Mouse (Mus musculus) embryo, embryonic 11 days (tissue): ENCODE results near the gene Gfra1.

Experiments used
- DNase-seq: peaks from one replicate; pipeline ENCODE4 v3.0.0-alpha.2; 2015

Gene Gfra1

DNA sequence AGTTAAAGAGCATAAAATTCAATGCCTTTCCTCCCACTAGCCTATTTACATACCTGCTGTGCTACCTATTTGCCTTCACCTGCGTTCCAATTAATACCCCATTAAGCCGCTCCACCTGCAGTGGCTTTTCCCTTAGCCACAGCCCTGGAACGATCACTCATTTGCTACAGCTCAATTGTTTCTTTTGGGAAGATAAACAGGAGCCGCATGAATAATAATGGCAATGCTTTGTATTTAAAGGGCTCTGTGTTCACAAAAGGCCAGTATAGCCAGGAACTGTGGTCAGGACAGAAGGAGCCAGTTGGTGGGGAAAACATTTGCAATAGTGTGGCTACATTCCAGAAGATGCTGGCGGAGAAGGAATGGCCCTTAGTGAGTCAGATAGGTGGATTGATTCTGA, 141.1 kb downstream of the Gfra1 start:
- no peak for DNase-seq

DNA sequence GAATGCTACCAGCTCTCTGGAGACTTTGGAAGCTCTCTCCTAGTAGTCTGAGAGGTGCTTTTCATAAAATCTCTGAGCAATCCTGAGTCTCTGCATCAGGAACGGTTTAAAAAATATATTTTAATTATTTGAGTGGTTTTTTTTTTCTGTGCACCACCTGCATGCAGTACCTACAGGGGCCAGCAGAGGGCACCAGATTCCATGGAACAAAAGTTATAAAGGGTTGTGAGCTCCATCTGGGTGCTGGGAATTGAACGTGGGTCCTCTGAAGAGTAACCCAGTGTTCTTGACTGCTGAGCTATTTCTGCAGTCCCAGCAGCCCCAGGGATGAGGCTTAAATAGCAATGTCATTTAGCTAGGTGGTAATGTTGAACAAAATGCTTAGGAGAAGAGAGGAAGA, 141.9 kb downstream of the Gfra1 start:
- no peak for DNase-seq

DNA sequence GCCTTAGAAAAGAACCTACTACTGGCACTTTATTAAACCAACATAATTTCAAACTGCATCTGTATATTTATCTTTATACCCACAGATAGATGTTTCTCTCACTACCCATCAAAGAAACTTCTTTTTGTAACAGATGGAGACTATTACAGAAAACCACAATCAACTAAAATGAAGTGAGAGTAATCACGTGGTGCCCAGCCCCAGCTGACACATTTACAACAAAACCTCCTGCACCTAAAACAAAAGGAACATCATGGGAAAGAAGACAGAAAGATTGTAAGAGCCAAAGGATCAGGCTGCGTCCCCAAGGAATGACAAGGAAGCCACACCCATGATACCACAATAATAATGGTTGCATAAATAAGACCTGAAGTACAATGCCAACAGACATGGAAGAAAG, 143.2 kb downstream of the Gfra1 start:
- DNase-seq, result no peak

DNA sequence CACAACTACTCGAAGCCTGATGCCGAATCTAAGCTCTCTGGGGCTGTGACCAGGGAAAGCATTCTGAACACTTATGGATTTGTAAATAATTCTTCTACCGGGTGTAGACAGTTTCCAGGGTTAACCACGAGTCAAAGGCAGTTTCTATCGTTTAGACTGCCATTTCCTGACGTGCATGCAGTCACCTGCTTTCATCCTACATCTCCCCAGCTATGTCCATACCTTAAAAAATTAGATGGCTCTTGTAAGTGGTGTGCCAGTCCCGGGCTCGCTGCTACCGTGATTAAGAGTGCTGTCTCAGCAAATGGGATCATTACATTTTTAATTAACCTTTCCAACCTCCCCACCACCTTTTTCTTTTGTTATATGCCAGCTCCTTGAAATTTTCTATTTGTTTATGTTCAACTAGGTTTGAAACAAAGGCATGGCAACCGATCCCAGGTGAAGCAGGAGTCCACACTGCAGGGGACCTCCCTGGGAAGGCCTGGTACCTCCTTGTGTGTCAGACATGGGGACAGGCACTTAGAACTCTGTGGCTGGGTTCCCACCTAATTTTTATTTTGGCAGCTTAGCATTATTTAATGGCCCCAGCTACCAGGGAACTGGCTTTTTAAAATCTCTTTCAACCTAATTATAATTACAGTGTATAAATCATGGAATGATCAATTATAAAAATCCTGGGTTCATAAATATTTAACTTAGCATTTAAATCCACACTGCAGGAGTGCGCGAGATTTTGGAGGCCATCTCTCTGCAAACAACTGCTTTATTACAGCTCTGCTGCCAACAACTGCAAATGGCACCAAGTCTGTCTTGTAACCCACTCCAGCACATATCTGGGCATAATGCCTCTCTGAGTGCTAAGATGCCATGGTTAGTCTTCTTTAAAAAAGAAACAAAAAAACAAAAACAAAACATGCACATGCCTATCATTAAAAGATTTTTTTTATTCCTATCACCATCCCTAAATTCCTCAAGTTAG, 145.1 kb downstream of the Gfra1 start:
- DNase-seq, result no peak

DNA sequence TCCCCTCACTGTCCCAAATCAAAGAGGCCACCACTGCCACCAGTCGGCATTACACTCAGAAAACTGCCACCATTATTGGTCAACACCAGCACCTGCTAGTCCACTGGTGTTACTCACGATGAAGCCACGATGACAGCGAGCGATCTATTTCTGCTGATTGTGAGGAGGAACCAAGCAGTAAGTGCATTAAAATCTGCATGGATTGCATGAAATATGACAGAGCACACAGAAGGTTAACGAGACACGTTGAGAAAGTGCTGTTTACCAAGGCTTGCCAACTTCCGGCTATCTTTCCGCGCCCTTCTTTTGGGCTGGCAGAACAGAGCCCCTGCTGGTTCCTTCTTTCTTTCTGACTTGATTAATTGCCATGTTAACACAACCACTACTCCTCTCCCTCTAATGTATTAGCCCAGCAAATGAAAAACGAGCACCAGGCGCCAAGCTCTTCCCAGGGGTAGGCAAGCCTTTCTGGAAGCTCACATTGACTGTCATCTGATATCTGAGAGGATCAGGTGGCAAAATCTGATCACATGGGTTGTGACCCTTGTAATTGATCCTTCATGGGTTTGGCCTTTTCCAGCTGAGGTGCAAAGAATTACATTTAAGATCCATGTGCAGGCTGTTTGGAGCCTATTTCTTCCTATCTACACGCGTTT, 146.0 kb downstream of the Gfra1 start:
- peak; percentile 65 for DNase-seq

DNA sequence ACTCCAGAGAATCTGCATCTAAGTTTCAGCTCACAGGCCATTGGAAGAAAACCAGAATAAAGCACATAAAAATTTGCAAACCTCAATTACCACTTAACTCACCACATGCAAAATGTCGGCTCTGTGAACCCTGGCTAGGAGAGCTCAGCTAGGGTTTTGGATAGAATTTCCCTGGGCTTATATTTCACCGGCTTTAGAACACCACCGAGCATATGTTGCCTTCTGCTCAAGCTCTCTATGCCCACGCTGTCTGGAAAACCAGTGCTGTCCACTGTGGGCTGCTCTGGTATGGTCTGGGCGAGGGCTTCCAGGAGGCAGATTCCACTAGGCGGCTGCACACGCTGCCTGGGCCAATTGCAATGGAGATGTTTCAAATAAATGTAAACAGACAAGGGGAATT, 154.6 kb downstream of the Gfra1 start:
- no peak for DNase-seq

DNA sequence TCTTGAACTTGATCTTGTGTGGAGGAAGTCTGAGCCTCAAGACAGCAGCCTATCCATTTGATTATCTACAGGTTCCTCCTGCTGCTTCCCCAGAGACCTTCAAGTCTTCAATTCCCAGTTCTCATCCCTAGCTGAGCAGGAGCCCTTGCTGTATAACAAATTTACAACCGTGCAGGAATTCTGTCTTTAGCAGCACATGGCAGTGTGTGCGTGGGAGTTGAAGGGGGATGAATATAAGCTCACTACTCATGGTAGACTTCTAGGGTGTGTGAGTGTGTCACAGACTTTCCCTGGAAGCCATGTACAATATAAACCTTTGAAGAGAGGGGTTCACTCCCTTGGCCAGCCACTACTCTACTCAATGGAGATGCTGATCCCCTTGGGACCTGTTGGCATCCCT, 157.8 kb downstream of the Gfra1 start:
- no peak for DNase-seq

DNA sequence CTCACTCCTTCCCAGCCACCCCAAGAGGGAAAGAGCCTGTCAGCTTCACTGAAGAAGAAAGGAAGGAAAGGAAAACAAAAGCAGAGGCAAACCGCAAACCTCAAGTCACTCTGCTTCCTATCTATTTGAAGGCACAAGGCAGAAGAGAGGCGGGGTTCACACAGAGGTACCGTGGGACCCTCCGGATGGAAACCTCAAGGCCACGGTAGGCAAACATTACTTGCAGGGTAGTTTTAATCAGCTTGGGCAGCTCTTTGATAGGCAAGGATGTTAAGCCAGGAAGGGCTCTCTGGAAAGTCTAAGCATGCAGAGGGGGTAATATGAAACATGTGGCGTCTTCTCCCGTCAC, 158.9 kb downstream of the Gfra1 start:
- DNase-seq, result peak; percentile 18

DNA sequence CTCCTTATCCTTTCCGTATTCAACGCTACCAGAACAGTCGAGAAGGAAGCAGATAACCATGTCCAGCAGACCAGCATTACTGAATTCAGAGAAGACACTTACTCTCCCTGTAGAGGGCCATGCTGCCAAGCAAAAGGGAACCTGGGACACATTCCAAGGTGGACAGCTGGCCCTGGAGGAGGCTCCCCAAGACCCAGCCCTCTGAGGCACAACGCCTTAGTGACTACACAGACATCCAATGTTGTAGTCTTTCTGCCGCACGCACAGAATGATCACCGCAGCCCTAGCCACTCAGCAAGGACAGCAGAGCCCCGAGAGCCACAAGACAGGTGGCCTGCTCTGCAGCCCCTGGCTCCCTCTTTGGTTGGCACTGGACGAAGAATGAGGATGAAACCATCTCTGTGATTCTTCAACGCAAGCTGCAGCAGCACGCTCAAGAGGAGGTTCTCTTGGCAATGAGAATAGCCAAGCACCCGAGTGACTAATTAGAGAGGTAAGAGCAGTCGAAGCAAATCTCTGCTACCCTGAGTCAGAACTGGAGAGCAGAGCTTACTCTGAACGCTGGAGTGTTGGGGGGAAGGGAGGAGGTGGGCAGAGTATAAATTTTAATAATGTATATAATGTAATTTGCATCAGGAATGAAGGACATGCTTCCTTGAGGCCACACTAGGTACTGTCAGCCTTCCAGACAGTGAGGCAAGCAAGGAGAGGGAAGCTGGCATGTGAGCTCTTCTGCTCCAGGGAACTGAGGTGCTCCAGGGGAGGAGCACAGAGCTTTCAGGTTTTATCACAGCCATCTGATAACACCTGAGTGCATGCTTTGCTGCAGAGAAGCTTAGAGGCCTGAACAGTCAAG, 159.5 kb downstream of the Gfra1 start:
- no peak for DNase-seq

DNA sequence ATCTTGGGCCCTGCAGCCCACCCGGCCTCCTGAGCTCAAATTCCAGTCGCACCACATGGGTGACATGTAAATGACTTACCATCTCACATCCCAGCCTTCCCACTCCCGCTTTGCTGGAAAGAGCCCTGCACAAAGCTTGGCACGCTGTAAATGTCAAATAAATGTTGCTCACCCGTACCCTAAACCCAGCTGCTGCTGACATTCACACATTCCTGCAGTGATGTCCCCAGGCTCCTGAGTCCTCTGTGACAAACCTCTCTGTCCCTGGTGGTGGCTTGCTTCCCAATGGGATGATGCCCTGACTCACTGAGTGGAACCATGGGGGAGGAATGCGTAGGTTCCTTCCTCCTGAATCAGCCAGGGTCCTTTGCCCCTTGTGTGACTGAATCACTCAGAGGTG, 167.6 kb downstream of the Gfra1 start:
- DNase-seq, result no peak

DNA sequence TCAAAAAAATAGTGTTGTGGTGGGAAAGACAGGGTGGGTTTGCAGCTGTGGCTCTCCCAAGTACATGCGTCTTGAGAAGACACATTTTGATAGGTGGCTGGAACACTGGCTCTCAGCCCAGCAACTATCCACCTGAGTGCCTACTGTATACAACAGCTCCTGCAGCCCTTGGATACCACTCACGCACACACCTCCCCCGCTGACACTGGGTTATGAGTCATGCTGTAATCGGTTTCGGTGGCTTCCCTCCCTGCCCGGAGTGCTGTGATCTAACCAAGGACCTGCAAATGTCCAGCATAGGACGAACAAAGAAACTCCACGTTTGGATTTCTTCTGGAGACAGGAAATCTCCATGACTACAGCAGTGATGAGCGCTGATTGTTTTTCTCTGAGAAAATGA, 180.4 kb downstream of the Gfra1 start:
- DNase-seq, result no peak

DNA sequence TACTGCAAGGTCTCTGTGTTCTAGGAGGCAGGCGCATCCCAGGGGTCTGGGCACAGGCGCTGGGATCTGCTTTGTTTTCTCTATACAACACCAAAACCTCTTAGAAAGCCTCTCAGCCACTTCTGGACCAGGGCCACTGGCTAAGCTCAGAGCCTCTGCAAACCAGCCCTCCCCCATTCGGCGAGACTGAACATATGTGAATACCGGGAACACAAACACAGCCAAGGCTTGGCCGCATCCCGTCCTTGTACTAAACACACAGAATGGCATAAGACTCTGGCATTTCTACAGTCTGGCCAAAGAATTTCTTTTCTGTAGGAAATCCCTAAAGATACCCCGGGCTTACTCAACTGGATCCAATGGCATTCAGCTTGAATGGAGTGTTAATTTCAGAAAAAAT, 183.9 kb downstream of the Gfra1 start:
- no peak for DNase-seq

DNA sequence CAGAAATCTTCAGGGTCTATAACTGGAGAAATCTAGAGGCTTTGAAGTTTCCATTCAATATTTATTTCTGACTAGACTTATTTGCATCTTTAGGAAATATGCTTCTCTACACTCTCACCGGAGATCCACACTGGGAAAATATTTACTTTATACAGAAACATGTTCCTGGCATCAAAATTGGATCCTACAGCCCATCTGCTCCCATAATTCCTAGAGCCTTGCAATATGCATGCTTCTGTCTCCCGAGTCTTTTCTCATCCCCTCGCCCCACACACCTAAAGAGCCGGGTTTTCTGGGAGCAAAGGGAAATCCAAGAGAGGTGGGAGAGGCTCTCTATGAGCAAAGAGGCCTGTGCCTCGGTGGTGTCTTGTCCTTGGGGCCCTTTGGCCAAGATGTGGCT, 184.9 kb downstream of the Gfra1 start:
- DNase-seq, result no peak

DNA sequence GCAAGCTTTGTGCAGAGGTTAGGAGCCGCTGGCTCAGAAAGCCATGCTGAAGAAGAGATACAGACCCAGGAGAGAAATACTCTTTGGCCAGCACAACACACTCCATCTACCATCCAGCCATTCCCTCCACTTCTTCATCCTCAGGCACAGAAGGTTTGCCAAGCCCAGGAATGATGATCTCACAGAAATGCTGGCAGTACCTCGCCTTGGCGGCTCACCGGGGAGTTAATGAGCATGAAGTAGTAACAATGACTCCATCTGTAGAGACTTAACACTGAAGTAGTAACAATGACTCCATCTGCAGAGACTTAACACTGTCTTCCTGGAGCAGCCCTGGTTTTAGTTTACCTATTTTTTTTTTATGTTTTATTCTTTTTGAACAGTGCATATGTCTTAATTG, 187.2 kb downstream of the Gfra1 start:
- no peak for DNase-seq

DNA sequence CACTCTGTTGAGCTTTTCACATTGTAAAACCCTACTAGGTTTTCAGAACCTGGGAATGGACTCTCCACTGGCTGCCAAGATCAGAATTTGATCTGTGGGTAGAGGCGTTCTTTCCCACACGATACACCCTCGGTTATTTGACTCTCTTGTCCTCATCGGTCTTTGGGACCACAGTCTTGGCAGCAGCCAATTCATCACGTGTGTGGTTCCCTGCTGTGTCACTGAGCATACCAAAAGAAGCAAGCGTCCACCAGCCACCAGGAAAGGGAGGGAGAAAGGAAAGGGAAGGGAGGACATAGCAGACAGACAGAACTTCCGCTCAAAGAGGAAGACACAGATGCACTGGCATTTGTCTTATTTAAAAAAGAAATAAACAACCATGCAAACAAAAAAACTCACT, 189.1 kb downstream of the Gfra1 start:
- no peak for DNase-seq

DNA sequence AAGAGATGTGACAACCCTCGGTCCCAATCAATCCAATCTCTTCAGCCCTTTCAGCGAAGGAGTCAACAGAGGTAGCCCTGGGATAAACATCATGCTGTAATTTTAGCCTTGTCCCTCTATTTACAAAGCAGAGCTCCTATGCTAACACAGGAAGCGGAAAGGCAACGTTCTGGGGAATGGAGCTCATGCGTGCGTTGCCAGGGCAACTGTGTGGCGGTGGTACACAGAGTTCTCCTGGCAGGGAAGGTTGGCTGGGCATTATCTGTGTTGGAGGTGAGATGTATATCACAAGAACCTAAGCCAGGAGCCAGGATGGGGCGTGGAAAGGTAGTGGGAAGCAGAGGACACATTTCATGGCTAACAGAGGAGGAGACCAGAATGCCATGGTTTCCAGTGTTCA, 194.8 kb downstream of the Gfra1 start:
- no peak for DNase-seq

DNA sequence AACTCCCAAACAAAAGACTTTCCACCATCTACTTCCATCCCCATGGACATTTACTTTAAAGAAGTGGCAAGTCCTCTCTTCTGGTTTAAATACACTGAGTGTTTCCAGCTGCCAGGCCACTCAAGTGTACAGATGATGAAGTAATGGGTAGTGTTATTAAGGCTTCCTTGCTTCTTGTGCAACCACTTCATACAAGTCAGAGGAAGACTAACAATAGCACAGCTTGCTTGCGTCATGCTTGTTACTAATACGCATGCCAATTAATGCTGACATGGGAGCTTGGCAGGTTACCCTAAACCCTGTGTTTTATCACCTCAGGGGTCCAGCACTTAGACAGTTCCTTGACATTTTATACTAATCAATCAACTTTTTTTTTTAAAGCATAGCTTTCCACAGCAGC, 196.5 kb downstream of the Gfra1 start:
- DNase-seq, result peak; percentile 17

DNA sequence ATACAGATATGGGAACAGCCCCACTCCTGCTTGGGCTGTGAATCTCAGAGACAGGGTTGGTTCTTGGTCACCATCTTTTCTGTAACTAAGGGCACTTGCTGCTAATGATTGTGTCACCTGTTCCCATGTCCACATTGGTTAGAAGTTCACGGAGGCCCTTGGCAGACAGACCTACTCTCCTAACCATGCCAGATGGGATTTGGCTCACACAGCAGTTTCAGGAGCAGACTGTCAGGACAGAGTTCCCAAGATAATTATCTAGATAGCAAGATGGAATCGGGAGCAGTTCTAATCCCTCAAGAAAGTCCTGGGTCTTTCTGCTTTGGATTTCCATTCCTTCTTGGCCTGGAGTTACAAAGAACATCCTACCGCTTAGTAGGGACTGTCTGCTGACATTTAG, 199.2 kb downstream of the Gfra1 start:
- DNase-seq, result no peak

DNA sequence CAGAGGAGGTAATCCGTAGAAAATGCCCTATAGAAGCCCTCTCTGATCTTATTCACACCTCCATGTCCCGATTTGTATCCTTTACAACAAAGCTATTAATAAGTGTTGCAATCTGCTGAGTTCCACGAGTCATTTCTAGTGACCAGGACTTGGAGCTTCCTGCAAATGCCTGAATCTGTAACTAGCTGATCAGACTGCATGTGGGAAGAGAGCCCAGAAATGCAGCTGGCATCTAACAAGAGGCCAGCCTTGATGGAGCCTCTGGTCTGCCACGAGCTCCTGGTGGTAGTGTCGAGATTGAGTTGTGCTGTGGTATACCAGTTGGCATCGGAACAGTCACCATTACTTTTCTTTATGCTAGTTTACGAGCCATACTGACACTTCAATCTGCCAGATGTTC, 200.3 kb downstream of the Gfra1 start:
- no peak for DNase-seq

DNA sequence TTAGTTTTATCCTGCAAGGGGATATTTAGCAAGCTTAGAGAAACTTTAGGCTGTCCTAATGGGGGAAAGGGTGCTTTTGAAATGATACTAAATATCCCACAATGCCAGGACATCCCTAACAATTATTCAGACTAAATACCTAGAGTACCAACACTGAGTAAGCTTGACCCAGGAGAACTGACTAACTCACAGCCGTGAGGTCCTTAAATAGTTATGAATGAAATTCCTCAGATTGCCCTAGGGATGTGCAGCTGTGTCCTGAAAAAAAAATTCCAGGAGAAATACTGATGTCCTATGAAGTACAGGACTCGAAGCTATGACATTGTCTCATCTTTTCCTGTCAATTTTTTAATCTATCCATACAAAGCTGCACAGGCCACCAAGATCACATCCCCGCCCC, 201.5 kb downstream of the Gfra1 start:
- no peak for DNase-seq

DNA sequence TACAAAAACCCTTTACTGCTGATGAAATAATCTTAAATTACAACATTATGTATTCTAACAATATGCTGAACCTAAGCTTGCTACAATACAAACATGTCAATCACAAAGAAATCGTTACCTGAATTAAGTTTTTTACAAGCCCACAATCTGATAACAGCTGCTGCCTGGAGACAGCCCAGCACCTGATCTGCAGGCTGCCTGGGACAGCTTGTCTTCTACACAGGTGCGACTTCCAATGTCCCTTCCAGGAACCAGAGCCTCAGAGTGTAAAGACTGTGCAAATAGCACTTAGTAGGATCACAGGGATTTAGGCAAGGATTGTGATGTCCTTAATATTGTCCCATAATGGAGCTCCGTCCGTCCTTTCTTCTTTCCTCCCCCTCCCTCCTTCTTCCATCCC, 204.0 kb downstream of the Gfra1 start:
- no peak for DNase-seq

DNA sequence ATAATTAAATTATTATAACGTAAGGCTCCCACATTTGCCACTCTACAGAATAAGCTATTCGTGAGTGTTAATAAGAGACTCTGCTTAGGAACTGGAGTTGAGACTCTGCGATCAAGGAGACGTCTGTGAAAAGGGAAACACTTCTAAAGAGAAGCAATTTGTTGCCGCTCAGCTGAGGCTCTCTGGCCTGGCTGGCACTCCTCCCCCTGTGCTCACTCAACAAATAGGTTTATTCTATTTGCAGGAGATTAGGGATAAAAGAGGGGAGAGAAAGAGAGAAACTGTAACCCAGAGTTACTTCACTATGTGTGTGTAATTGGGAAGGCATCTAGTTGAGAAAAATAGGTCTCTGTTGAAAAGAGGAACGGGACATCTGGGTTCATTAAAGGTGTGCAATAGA, 204.6 kb downstream of the Gfra1 start:
- no peak for DNase-seq

DNA sequence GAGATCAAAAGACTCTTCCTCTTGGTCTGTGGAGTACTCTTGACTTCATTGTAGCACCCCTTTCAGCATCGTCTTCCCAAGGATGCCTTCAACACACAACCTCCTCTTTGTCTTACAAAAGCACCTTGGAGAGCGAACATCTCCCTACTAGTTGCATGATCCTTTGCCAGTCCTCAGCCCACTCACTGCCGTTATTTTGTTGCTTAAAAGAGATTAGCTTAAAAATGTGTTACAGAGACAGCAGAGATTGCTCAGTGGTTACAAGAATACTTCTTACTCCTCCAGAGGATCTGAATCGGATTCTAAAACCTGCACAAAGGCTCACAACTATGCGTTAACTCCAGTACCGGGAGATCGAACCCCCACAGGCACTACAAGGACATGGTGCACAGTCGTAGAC, 205.5 kb downstream of the Gfra1 start:
- DNase-seq, result no peak

DNA sequence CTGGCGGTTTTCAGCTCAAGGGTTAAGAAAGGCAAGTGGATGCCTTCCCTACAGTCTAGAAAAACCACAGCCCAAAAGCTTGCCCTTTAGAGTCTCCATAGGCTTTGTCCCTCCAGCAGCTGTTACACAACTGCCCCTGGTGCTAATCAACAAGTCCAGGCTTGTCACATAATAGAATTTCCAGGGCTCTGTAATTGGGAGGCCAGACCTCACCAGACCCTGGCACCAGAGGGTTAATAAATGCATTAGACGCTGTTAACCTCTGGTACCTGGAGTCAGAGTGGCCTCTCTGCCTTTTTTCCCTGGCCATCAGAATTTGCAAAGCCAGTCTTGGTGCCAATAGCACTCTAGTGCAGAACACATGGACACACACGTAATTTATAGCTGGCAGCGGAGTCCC, 211.6 kb downstream of the Gfra1 start:
- DNase-seq, result peak; percentile 35
